Mouse (Mus musculus) mouse embryonic stem cell (cell line): ENCODE measurements around the gene Pard6b.

Experiments used
- in situ Hi-C, 2 experiments: fragments of 300-500 bp; cut with MboI; formaldehyde crosslinking; loops; 1 replicate in 1 of 2; 3 replicates in 1 of 2; pipeline ENCODE4 v1.14.3; 2019 to 2020; ENCODE audit warnings: low sequenced_read_pairs in 2 of 2, low pct_unique_long_range_greater_than_20kb in 1 of 2, mixed read lengths in 1 of 2; ENCODE audit not compliant: unreplicated experiment in 1 of 2

Gene Pard6b

GRCm38 (mm10) chr2:168080431-168081246 is at the start of gene Pard6b:
Pard6b (plus strand) TSS chr2:168081004.
- in situ Hi-C loops, result no loop called here

- in situ Hi-C loops, result no loop called here
These were observed 49.0 kb upstream of the Pard6b start for GRCm38 (mm10) chr2:168031842-168032241.

- in situ Hi-C loops, result no loop called here
These were observed 46.9 kb upstream of the Pard6b start for GRCm38 (mm10) chr2:168033905-168034304.

GRCm38 (mm10) chr2:168035907-168036306 is 44.9 kb upstream of the Pard6b start:
- in situ Hi-C loops, result no loop called here

GRCm38 (mm10) chr2:168037063-168037462 is 43.7 kb upstream of the Pard6b start:
- in situ Hi-C loops, result no loop called here

GRCm38 (mm10) chr2:168040751-168041150 is 40.1 kb upstream of the Pard6b start:
- in situ Hi-C loops, result no loop called here

GRCm38 (mm10) chr2:168042019-168042418 is 38.8 kb upstream of the Pard6b start:
- in situ Hi-C loops, result no loop called here

GRCm38 (mm10) chr2:168044681-168045287 is 36.0 kb upstream of the Pard6b start:
- in situ Hi-C loops, result no loop called here

- in situ Hi-C loops, result no loop called here
These were observed 35.4 kb upstream of the Pard6b start for GRCm38 (mm10) chr2:168045357-168045756.

- in situ Hi-C loops, result no loop called here
These were observed 35.0 kb upstream of the Pard6b start for GRCm38 (mm10) chr2:168045771-168046170.

- in situ Hi-C loops, result no loop called here
These were observed 34.3 kb upstream of the Pard6b start for GRCm38 (mm10) chr2:168046467-168046866.

- in situ Hi-C loops, result no loop called here
These were observed 31.7 kb upstream of the Pard6b start for GRCm38 (mm10) chr2:168049002-168049635.

GRCm38 (mm10) chr2:168050000-168050942 is 30.5 kb upstream of the Pard6b start:
- in situ Hi-C loops, result no loop called here

- in situ Hi-C loops, result no loop called here
These were observed 28.6 kb upstream of the Pard6b start for GRCm38 (mm10) chr2:168052156-168052555.

GRCm38 (mm10) chr2:168052689-168053088 is 28.1 kb upstream of the Pard6b start:
- in situ Hi-C loops, result no loop called here

GRCm38 (mm10) chr2:168054142-168054541 is 26.7 kb upstream of the Pard6b start:
- in situ Hi-C loops, result no loop called here

GRCm38 (mm10) chr2:168055910-168056665 is 24.7 kb upstream of the Pard6b start:
- in situ Hi-C loops, result no loop called here

- in situ Hi-C loops, result no loop called here
These were observed 24.2 kb upstream of the Pard6b start for GRCm38 (mm10) chr2:168056666-168056933.
